Mouse (Mus musculus): Measurements from ENCODE around the gene Cdkn2d. TPM values are rescaled to one million over a fixed set of nuclear protein-coding genes. Genes with fewer than 3 reads are reported as not detected.

The Cdkn2d gene
- polyA plus RNA-seq, 1 experiment from 2014 or later = 81.3 TPM

DNA sequence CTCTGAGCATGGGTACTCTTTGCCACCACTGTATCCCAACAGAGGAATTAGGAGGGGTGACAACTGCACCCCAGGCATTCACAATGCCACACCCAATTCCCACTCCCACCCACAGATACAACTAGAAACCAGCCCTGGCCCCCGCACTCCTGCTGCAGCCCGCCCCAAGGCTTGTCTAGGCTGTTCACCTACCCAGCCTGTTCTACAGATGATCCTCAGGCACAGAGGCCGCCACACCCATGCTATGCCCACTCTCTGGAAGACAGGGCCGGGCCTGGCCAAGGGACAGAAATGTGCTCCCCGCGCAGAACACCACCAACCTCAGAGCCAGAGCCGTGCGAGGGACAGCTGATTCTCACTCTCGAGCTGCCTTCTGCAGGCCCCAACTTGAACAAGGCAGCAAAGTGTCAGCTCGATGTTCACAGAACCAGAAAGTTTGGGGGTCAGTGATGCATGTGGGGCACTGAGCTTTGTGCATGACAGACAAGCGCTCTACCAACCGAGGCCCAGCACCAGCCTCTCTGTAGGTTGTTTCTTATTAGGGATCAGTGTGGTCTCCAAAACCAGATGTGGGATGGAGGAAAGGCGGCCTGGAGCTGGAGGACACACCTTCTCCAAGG lies 40.0 kb downstream of the Cdkn2d start:
- peaks cover 5% of the 10 kb centered on the region; the same call in 1 of the 2 replicates for H3K4me1 ChIP-seq (replicated peaks)
- no peak overlapping the region for H3K27ac ChIP-seq
- H3K27me3 ChIP-seq = peaks cover 62% of the 10 kb centered on the region
- no peaks in the 10 kb centered on the region for H3K36me3 ChIP-seq
- H3K9me3 ChIP-seq = no peaks in the 10 kb centered on the region
- H3K4me2 ChIP-seq (replicated peaks) = no peak overlapping the region
- WGBS = 74% methylated on average over 13 of the region's 13 CpGs
- H3K4me3 ChIP-seq (replicated peaks) = no peak overlapping the region
- no peak overlapping the region for H3K9ac ChIP-seq (replicated peaks)
- no peak for ATAC-seq

GRCm38 (mm10) chr9:21250509-21250908 lies 40.7 kb downstream of the Cdkn2d start:
- ATAC-seq = no peak
- H3K4me2 ChIP-seq (replicated peaks) = no peak overlapping the region
- H3K4me3 ChIP-seq (replicated peaks) = no peak overlapping the region
- H3K4me1 ChIP-seq (replicated peaks) = peaks cover 5% of the 10 kb centered on the region
- no peaks in the 10 kb centered on the region for H3K9me3 ChIP-seq
- H3K27ac ChIP-seq = no peak overlapping the region
- H3K27me3 ChIP-seq = peaks cover 69% of the 10 kb centered on the region
- WGBS = 48% methylated on average over 2 of the region's 2 CpGs
- no peak overlapping the region for H3K9ac ChIP-seq (replicated peaks)
- no peaks in the 10 kb centered on the region for H3K36me3 ChIP-seq

DNA sequence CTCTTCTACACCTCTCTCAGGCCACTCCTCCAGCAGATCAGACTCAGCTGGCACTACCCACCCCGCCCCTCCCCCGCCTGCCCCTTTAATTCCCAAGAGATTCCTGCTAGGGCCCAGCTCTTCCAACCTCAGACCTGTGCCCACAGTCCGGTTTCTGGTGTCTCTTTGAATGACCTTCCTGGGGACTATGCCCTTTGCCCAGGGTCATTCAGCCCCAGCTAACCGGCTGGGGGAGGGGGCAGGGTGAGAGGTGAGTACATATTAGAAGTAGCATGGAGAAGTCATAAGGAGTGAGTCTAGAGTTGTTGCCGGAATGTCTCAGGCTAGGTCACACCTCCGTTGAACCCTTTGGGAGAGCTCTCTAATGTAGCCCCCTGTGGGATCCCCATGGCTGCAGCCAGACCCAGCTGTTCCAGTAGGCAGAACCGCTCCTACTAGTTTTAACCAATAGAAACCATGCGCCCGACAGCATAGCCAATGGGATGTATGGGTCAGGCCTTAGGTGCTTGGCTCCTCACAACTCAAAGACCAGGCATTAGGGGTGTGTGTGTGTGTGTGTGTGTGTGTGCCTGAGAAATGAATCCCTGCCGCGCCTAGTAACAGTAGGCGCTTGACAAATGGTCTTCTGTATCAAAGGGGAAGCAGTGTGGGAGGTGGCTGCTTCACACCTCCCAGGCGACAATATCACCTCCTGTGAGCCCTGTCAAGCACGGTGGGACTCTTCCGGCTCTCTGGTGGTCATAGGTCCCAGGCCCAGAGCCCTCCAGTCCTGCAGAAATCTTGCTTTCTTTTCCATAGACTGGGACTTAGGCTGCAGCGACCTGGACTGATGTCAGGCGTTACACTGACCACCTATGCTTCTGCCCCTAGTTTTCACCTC lies 41.3 kb downstream of the Cdkn2d start:
- Histone ChIP-seq H3K27me3 (peaks cover 76% of the 10 kb centered on the region), H3K27ac (no peak overlapping the region), H3K4me3 (replicated peaks) (no peak overlapping the region), H3K4me1 (replicated peaks) (peaks cover 12% of the 10 kb centered on the region), H3K9me3 (no peaks in the 10 kb centered on the region), H3K4me2 (replicated peaks) (no peak overlapping the region), H3K36me3 (no peaks in the 10 kb centered on the region), H3K9ac (replicated peaks) (no peak overlapping the region)
- 42% methylated on average over 17 of the region's 17 CpGs for WGBS
- no peak for ATAC-seq

- Histone ChIP-seq H3K27ac (no peak within 1 kb of the TSS), H3K9me3 (no peaks in the 10 kb centered on the region), H3K4me2 (replicated peaks) (peak within 1 kb of the TSS; percentile 17), H3K27me3 (peaks cover 91% of the 10 kb centered on the region), H3K36me3 (no peaks in the 10 kb centered on the region), H3K4me1 (replicated peaks) (peaks cover 23% of the 10 kb centered on the region), H3K9ac (replicated peaks) (no peak within 1 kb of the TSS), H3K4me3 (replicated peaks) (peak within 1 kb of the TSS; percentile 13; the same call in 1 of the 2 replicates)
- ATAC-seq = no peak
- 2% methylated on average over 30 of the region's 30 CpGs for WGBS
Measured at GRCm38 (mm10) chr9:21248326-21248725, 42.9 kb downstream of the Cdkn2d start, which contains the start of gene S1pr5. TSS of gene S1pr5 (minus strand) at chr9:21248443.

DNA sequence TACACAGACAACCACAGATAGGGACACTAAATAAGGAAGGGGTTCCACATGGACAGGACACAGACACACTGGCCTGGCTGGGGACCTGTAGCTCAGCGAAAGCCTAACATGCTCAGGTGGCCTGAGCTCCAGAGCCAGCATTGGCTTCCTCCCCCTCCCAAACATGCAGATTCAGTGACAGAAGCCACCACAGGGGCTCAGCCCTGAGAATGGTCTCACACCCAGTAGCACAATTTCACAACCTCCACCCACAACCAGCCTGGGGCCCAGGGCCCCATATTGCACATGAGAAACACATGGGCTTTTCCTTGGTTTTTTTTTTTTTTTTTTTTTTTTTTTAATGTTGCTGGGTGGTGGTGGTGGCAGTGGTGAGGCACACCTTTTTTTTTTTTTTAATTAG lies 44.9 kb downstream of the Cdkn2d start:
- H3K36me3 ChIP-seq = no peaks in the 10 kb centered on the region
- H3K9me3 ChIP-seq = no peaks in the 10 kb centered on the region
- no peak for ATAC-seq
- no peak overlapping the region for H3K4me2 ChIP-seq (replicated peaks)
- H3K4me3 ChIP-seq (replicated peaks) = no peak overlapping the region
- WGBS = 68% methylated on average over 1 of the region's 1 CpGs
- peaks cover 95% of the 10 kb centered on the region for H3K27me3 ChIP-seq
- no peak overlapping the region for H3K27ac ChIP-seq
- no peak overlapping the region for H3K9ac ChIP-seq (replicated peaks)
- H3K4me1 ChIP-seq (replicated peaks) = peaks cover 23% of the 10 kb centered on the region

DNA sequence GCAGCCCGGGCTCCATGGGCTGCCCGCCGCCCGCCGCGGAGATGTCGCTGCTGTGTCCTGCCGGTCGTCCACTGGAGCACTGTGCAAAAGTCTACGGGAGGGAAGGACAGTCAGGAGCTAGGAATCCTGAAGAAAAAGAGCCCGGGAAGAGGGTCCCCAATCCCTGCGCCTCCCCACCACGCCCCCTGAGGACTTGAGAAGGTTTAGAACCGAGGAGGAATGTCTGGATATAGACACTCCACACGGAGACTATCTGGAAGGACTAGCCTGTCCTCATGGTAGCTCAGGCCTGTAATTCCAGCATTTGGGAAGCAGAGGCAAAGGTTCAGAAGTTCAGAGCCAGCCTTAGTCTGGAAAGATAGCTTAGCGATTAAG lies 46.1 kb downstream of the Cdkn2d start:
- peaks cover 23% of the 10 kb centered on the region for H3K4me1 ChIP-seq (replicated peaks)
- H3K9ac ChIP-seq (replicated peaks) = peak overlapping the region; percentile 56
- no peaks in the 10 kb centered on the region for H3K9me3 ChIP-seq
- H3K36me3 ChIP-seq = no peaks in the 10 kb centered on the region
- 1% methylated on average over 16 of the region's 16 CpGs for WGBS
- peaks cover 92% of the 10 kb centered on the region for H3K27me3 ChIP-seq
- ATAC-seq = no peak
- peak overlapping the region; percentile 45 for H3K4me3 ChIP-seq (replicated peaks)
- peak overlapping the region; percentile 65 for H3K4me2 ChIP-seq (replicated peaks)
- H3K27ac ChIP-seq = no peak overlapping the region

DNA sequence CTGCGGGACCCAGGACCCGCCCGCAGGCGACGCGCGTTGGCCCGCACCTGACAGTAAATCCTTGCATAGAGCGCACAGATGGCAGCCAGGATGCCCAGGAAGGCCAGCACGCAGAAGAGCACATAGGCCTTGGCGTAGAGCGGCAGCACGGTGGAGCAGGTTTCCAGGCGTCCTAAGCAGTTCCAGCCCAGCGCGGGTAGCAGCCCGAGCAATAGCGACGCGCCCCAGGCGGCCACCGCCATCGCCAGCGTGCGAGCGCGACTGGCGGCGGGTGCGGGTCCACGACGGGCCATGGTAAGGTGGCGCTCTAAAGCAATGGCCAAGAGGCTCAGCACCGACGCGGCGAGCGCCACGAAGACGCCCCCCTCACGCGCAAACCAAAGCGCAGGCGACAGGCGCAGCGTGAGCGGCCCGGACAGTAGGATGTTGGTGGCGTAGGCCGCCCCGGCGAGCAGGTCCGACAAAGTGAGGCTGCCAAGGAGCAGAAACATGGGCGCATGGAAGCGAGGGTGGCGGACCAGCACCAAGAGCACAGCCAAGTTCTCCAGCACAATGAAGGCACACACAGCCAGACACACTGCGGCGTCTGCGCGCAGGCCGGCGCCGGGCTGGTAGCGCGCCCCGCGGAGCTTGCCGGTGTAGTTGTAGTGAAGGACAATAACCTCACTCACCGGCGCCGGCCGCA lies 46.6 kb downstream of the Cdkn2d start:
- Histone ChIP-seq H3K27ac (peak overlapping the region; percentile 7), H3K36me3 (no peaks in the 10 kb centered on the region), H3K9ac (replicated peaks) (peak overlapping the region; percentile 56), H3K4me3 (replicated peaks) (peak overlapping the region; percentile 45), H3K4me2 (replicated peaks) (peak overlapping the region; percentile 65), H3K27me3 (peaks cover 88% of the 10 kb centered on the region), H3K4me1 (replicated peaks) (peaks cover 23% of the 10 kb centered on the region), H3K9me3 (no peaks in the 10 kb centered on the region)
- WGBS = under 1% methylated on average over 72 of the region's 72 CpGs
- ATAC-seq = peak; percentile 65

DNA sequence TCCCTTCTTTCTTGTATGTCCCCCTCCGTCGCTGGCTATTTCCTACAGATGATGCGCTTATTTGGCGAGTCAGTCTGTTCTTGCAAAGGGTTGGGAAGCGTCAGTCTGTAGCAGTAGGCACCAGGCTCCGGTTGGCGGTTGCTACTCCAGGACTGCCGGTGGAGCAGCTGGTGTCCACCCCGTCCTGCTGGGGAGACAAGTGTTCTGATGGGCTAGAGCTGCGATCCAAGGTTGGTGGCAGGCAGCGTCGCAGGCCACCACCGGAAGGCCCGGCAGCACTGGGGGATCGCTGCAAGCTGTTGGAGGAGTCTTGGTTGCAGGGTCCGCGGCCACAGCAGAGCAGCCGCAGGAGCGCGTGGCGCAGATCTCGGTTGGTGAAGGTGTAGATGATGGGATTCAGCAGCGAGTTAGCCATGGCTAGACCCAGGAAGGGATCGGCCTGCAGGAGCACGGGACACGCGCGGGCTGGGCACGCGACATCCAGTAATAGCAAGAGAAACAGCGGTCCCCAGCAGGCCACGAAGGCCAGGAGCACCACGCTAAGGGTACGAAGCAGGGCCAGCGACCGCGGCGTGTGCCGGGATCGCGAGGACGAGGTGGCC lies 47.3 kb downstream of the Cdkn2d start:
- peak overlapping the region; percentile 65 for H3K4me2 ChIP-seq (replicated peaks)
- H3K36me3 ChIP-seq = no peaks in the 10 kb centered on the region
- H3K27me3 ChIP-seq = peaks cover 82% of the 10 kb centered on the region
- H3K9me3 ChIP-seq = no peaks in the 10 kb centered on the region
- WGBS = 4% methylated on average over 42 of the region's 42 CpGs
- peaks cover 23% of the 10 kb centered on the region for H3K4me1 ChIP-seq (replicated peaks)
- peak overlapping the region; percentile 45 for H3K4me3 ChIP-seq (replicated peaks)
- ATAC-seq = peak; percentile 16
- no peak overlapping the region; the same call in 1 of the 2 replicates for H3K27ac ChIP-seq
- H3K9ac ChIP-seq (replicated peaks) = peak overlapping the region; percentile 56

DNA sequence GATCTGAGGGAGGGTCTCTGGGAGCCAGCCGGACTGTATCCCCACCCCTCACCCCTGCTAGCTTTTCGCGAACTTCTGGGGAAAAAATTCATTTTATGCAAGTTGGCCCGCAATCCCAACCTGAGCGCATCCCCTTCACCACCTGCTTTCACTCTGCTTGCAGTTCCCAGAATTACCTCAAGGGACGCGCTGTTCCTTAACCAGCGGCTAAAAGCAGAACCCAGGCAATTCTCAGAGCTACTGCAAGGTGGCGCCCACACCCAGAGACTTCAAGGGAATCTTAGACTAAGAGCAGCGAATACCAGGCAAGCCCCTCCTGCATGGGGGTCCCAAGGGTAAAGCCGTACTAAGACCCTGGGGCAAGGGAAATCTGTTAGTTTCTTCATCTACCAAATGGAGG lies 49.9 kb downstream of the Cdkn2d start:
- Histone ChIP-seq H3K9ac (replicated peaks) (no peak overlapping the region), H3K4me3 (replicated peaks) (no peak overlapping the region), H3K4me1 (replicated peaks) (peaks cover 34% of the 10 kb centered on the region), H3K36me3 (no peaks in the 10 kb centered on the region), H3K4me2 (replicated peaks) (no peak overlapping the region), H3K27me3 (peaks cover 57% of the 10 kb centered on the region), H3K27ac (no peak overlapping the region), H3K9me3 (no peaks in the 10 kb centered on the region)
- ATAC-seq = no peak
- WGBS = 4% methylated on average over 11 of the region's 11 CpGs

DNA sequence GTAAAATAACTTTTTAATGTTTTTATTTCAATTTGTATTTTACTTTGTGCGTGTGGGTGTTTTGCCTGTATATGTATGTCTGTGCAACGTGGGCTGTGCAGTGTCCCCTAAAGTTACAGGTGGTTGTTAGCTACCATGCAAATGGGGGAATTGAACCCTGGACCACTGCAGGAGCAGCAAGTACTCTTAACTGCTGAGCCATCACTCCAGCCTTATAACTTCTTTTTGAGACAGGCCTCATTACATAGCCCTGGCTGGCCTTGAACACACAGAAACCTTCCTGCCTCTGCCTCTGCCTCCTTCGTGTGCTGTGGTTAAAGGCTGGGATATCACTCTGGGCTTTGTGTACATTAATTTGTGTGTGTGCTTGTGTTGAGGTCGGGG lies 51.8 kb downstream of the Cdkn2d start:
- 41% methylated on average over 4 of the region's 4 CpGs for WGBS
- H3K27me3 ChIP-seq = peaks cover 38% of the 10 kb centered on the region
- peak overlapping the region; percentile 97; the same call in 1 of the 2 replicates for H3K9ac ChIP-seq (replicated peaks)
- peak overlapping the region; percentile 89; the same call in 1 of the 2 replicates for H3K27ac ChIP-seq
- peaks cover 10% of the 10 kb centered on the region for H3K36me3 ChIP-seq
- H3K4me2 ChIP-seq (replicated peaks) = peak overlapping the region; percentile 81
- ATAC-seq = no peak
- H3K4me1 ChIP-seq (replicated peaks) = peaks cover 35% of the 10 kb centered on the region
- H3K4me3 ChIP-seq (replicated peaks) = peak overlapping the region; percentile 91
- no peaks in the 10 kb centered on the region for H3K9me3 ChIP-seq

- Histone ChIP-seq H3K4me3 (replicated peaks) (peak within 1 kb of the TSS; percentile 91), H3K36me3 (peaks cover 13% of the 10 kb centered on the region), H3K9me3 (no peaks in the 10 kb centered on the region), H3K4me1 (replicated peaks) (peaks cover 29% of the 10 kb centered on the region), H3K4me2 (replicated peaks) (peak within 1 kb of the TSS; percentile 81), H3K27me3 (peaks cover 33% of the 10 kb centered on the region), H3K27ac (peak within 1 kb of the TSS; percentile 89), H3K9ac (replicated peaks) (peak within 1 kb of the TSS; percentile 97)
- WGBS = under 1% methylated on average over 82 of the region's 90 CpGs
- peak; percentile 89 for ATAC-seq
Measured at GRCm38 (mm10) chr9:21238733-21239464, 52.3 kb downstream of the Cdkn2d start, which contains the start of gene Keap1. TSS of gene Keap1 (minus strand) at chr9:21239361.

Measured in midbrain, embryonic 13.5 days (tissue).